Mouse (Mus musculus) thymus, postnatal 14 days (tissue): Measurements from ENCODE around the gene Atp6v0a1.

ENCODE experiments used
- DNase-seq: peaks from one replicate; pipeline ENCODE4 v3.0.0; 2021

The Atp6v0a1 gene

GRCm38 (mm10) chr11:101086756-101087681 is 77.8 kb downstream of the Atp6v0a1 start, which contains the start of gene Mlx:
Gene Mlx (plus strand): TSS chr11:101087277.
- DNase-seq, result peak; percentile 91

- no peak for DNase-seq
Measured at GRCm38 (mm10) chr11:101087682-101088055, 78.4 kb downstream of the Atp6v0a1 start.

GRCm38 (mm10) chr11:101089931-101090330 is 80.7 kb downstream of the Atp6v0a1 start:
- no peak for DNase-seq

GRCm38 (mm10) chr11:101094930-101095313 is 85.7 kb downstream of the Atp6v0a1 start:
- no peak for DNase-seq

- DNase-seq, result peak; percentile 92
Measured at GRCm38 (mm10) chr11:101095314-101096024, 86.2 kb downstream of the Atp6v0a1 start, which contains the start of gene Psmc3ip. Gene Psmc3ip (minus strand): TSS chr11:101095436.

- no peak for DNase-seq
Measured at GRCm38 (mm10) chr11:101098231-101098630, 89.0 kb downstream of the Atp6v0a1 start.

GRCm38 (mm10) chr11:101103011-101103410 is 93.8 kb downstream of the Atp6v0a1 start:
- DNase-seq, result no peak

- DNase-seq, result no peak
Measured at GRCm38 (mm10) chr11:101109351-101109750, 100.1 kb downstream of the Atp6v0a1 start.

GRCm38 (mm10) chr11:101110708-101111107 is 101.5 kb downstream of the Atp6v0a1 start:
- DNase-seq, result no peak

GRCm38 (mm10) chr11:101111178-101111577 is 101.9 kb downstream of the Atp6v0a1 start:
- no peak for DNase-seq

GRCm38 (mm10) chr11:101112186-101112585 is 102.9 kb downstream of the Atp6v0a1 start:
- no peak for DNase-seq
